Mouse (Mus musculus) limb, embryonic 14.5 days (tissue): ENCODE measurements at regions not wholly inside any gene's neighbourhood (a gene's known extent, or its start where the extent isn't known, plus 50 kb on each side); places are given as distances from the start of the nearest gene placed in this dataset.

Source experiments
- ATAC-seq: fragments of 200-750 bp; cut with Nextera tagmentation; 2 replicates; pipeline ENCODE4 v1.8.0; 2017; ENCODE audit warnings: low read depth, moderate number of reproducible peaks, moderate TSS enrichment; ENCODE audit not compliant: low FRiP score
- DNase-seq: peaks from one replicate; pipeline ENCODE4 v3.0.0-alpha.2; 2015; ENCODE audit warnings: low spot score
- H3K27ac ChIP-seq: fragments of 300-500 bp; sonication (generic); replicated peaks from 2 replicates; pipeline ENCODE4 v1.5.1; 2014; ENCODE audit warnings: low read depth, mild to moderate bottlenecking, low read length, moderate library complexity, mixed read lengths
- H3K27me3 ChIP-seq: fragments of 300-500 bp; sonication (generic); 2 replicates; pipeline ENCODE4 v1.6.1; 2014; ENCODE audit warnings: low read length, mixed read lengths; ENCODE audit not compliant: control insufficient read depth, insufficient read depth
- H3K36me3 ChIP-seq: fragments of 300-500 bp; sonication (generic); 2 replicates; pipeline ENCODE4 v1.6.1; 2014; ENCODE audit warnings: mild to moderate bottlenecking, low read length, moderate library complexity, mixed read lengths; ENCODE audit not compliant: control insufficient read depth, insufficient read depth
- H3K4me1 ChIP-seq: fragments of 300-500 bp; sonication (generic); 2 replicates; pipeline ENCODE4 v1.6.1; 2014; ENCODE audit warnings: antibody characterized with exemption, low read length, mixed read lengths; ENCODE audit not compliant: control insufficient read depth, insufficient read depth
- H3K4me2 ChIP-seq: fragments of 300-500 bp; sonication (generic); replicated peaks from 2 replicates; pipeline ENCODE4 v1.6.1; 2014; ENCODE audit warnings: low read depth, mild to moderate bottlenecking, low read length, moderate library complexity; ENCODE audit not compliant: severe bottlenecking
- H3K4me3 ChIP-seq: fragments of 300-500 bp; sonication (generic); replicated peaks from 2 replicates; pipeline ENCODE4 v1.5.1; 2014; ENCODE audit warnings: low read length
- H3K9ac ChIP-seq: fragments of 300-500 bp; sonication (generic); 2 replicates; pipeline ENCODE4 v1.6.1; 2014; ENCODE audit warnings: mild to moderate bottlenecking, low read depth, low read length, moderate library complexity; ENCODE audit not compliant: severe bottlenecking
- H3K9me3 ChIP-seq: fragments of 300-500 bp; sonication (generic); 2 replicates; pipeline ENCODE4 v1.6.1; 2016; ENCODE audit warnings: low read length; ENCODE audit not compliant: control insufficient read depth
- POLR2A ChIP-seq: fragments of 200-500 bp; IDR thresholded peaks from 2 replicates; pipeline ENCODE4 v1.8.0; 2012; ENCODE audit warnings: inconsistent platforms, mild to moderate bottlenecking, moderate library complexity, borderline replicate concordance; ENCODE audit not compliant: insufficient read depth, insufficient read length; ENCODE audit errors: extremely low read depth
- WGBS: fragments of 180-500 bp; shearing (Covaris S2); extraction: QIAGEN DNeasy Blood & Tissue Kit; methylation state at CpG from one replicate; pipeline ENCODE4 v1.1.7; 2014; 5-methylcytosine and 5-hydroxymethylcytosine counted together

DNA sequence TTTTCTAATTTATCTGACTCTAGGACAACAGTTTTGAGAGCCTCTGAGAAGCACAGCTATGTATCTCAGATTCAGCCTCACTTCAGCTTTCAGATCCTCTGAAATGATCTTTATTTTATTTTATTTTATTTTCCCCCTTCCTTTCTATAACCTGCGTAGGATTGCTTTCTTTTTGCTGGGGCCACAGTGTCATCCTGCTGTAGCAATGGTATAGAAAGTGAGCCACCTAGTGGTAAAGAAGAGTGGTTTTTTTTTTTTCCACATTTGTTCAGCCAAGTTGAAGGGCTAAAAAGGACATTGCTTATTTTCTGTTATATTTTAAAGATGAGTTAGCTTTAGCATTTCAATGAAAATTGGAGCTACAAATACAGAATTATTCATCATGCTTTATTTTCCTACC is 966.4 kb downstream of the Fam181b start:
- H3K4me3 ChIP-seq = no peak overlapping the region
- DNase-seq (no peak), ATAC-seq (no peak)
- H3K27ac ChIP-seq = no peak overlapping the region
- no peaks in the 10 kb centered on the region for H3K27me3 ChIP-seq
- no peaks in the 10 kb centered on the region for H3K4me1 ChIP-seq
- no peak for TF ChIP-seq POLR2A
- H3K9me3 ChIP-seq = no peaks in the 10 kb centered on the region
- no peak overlapping the region for H3K4me2 ChIP-seq
- H3K9ac ChIP-seq = no peak overlapping the region
- WGBS = 32% methylated on average over 1 of the region's 1 CpGs
- no peaks in the 10 kb centered on the region for H3K36me3 ChIP-seq

DNA sequence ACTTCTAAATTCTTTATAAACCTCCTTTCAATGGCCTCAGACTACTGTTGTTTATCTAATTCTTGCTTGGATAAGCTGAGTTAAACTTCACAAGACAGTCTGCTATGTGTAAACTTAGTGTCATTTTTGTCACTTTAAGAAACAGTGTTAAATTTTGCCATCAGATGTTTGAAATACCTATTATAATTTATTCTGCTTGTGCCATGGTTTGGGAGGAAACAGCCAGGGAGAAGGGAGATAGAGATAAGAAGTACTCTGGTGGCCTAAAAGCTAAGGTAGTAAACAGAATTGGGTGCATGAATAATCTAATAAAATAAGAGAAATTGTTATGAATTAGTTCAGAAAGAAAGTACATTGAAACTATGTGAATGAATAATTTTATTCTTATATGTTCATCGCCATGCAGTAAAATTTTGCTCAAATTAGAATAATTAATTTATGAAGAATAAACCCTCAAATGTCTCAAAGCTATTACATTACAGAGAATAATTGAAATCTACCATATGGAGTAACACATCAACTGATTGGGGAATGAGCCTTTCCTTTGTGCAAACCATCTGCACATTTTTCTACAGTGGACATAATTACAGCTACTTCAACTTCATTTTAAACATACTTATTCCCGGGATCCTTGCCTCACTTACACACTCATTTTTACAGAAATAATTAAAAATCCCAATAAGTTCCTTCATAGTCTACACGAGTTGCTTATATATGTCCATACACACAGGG is 982.3 kb downstream of the Fam181b start:
- Histone ChIP-seq H3K27ac (no peak overlapping the region), H3K9me3 (no peaks in the 10 kb centered on the region), H3K4me1 (no peaks in the 10 kb centered on the region), H3K36me3 (no peaks in the 10 kb centered on the region), H3K4me3 (no peak overlapping the region), H3K27me3 (no peaks in the 10 kb centered on the region), H3K4me2 (no peak overlapping the region), H3K9ac (no peak overlapping the region)
- WGBS = 74% methylated on average over 3 of the region's 3 CpGs
- no peak for ATAC-seq
- DNase-seq = no peak
- no peak for TF ChIP-seq POLR2A
